Mouse (Mus musculus) adrenal gland (tissue): ENCODE results near the gene Ndufb10.

Source experiments
- intact Hi-C: fragments of 180-260 bp; cut with DNase I; formaldehyde crosslinking; loops from one replicate; pipeline ENCODE4 v1.15.1; 2025
- long read RNA-seq, 2 experiments: library from polyadenylated mRNA; unstranded; transcript quantifications; one replicate each; pipeline ENCODE4 v2.0.0; 2020; ENCODE audit warnings: borderline replicate concordance in 1 of 2; ENCODE audit not compliant: insufficient replicate concordance in 1 of 2

Gene Ndufb10
- long read RNA-seq, experiment 1, transcript Ndufb10-201 (4 exons, 732 nt), result major isoform, 285 of 295 reads
- long read RNA-seq, experiment 1, partial matches to known transcripts, result 0 of 295 reads
- long read RNA-seq, experiment 1, other reads (novel, unspliced or antisense), result 10 of 295 reads
- long read RNA-seq, experiment 2, transcript Ndufb10-201 (4 exons, 732 nt), result major isoform, 454 of 473 reads
- long read RNA-seq, experiment 2, partial matches to known transcripts, result 1 of 473 reads
- long read RNA-seq, experiment 2, other reads (novel, unspliced or antisense), result 17 of 473 reads

GRCm38 (mm10) chr17:24724184-24724583 lies at the start of gene Ndufb10:
Gene Ndufb10, minus strand, starts transcription at chr17:24724478.
- intact Hi-C loops, result no loop called here

- intact Hi-C loops, result no loop called here
Observed at GRCm38 (mm10) chr17:24773241-24773640, 49.0 kb upstream of the Ndufb10 start.

- intact Hi-C loops, result no loop called here
Observed at GRCm38 (mm10) chr17:24769146-24769545, 44.9 kb upstream of the Ndufb10 start.

- intact Hi-C loops, result no loop called here
Observed at GRCm38 (mm10) chr17:24766266-24766875, 42.1 kb upstream of the Ndufb10 start.

- intact Hi-C loops, result no loop called here
Observed at GRCm38 (mm10) chr17:24765016-24765905, 41.0 kb upstream of the Ndufb10 start.

- intact Hi-C loops, result no loop called here
Observed at GRCm38 (mm10) chr17:24761121-24761520, 36.8 kb upstream of the Ndufb10 start.

GRCm38 (mm10) chr17:24757394-24757793 lies 33.1 kb upstream of the Ndufb10 start:
- intact Hi-C loops, result no loop called here

GRCm38 (mm10) chr17:24752415-24753394 lies 28.4 kb upstream of the Ndufb10 start, which contains the start of gene Hs3st6:
Gene Hs3st6, plus strand, starts transcription at chr17:24752988.
- intact Hi-C loops, result no loop called here

- intact Hi-C loops, result no loop called here
Observed at GRCm38 (mm10) chr17:24751528-24751927, 27.2 kb upstream of the Ndufb10 start.

- intact Hi-C loops, result loop anchor here (2.0 kb wide), 1 partner anchor 70 kb away; no protein-coding TSS in a partner anchor
Observed at GRCm38 (mm10) chr17:24746986-24747385, 22.7 kb upstream of the Ndufb10 start.

- intact Hi-C loops, result loop anchor here (2.0 kb wide), 2 partner anchors 71 to 139 kb away; no protein-coding TSS in a partner anchor
Observed at GRCm38 (mm10) chr17:24745526-24746497, 21.5 kb upstream of the Ndufb10 start.

GRCm38 (mm10) chr17:24744381-24744780 lies 20.1 kb upstream of the Ndufb10 start:
- intact Hi-C loops, result loop anchor here (2.0 kb wide), 1 partner anchor 140 kb away; no protein-coding TSS in a partner anchor

- intact Hi-C loops, result loop anchor here (2.0 kb wide), 1 partner anchor 141 kb away; no protein-coding TSS in a partner anchor
Observed at GRCm38 (mm10) chr17:24743896-24744295, 19.6 kb upstream of the Ndufb10 start.

- intact Hi-C loops, result no loop called here
Observed at GRCm38 (mm10) chr17:24742307-24742706, 18.0 kb upstream of the Ndufb10 start.

GRCm38 (mm10) chr17:24739926-24740325 lies 15.6 kb upstream of the Ndufb10 start:
- intact Hi-C loops, result no loop called here

- intact Hi-C loops, result no loop called here
Observed at GRCm38 (mm10) chr17:24738238-24738637, 14.0 kb upstream of the Ndufb10 start.

GRCm38 (mm10) chr17:24737135-24737810 lies 13.0 kb upstream of the Ndufb10 start:
- intact Hi-C loops, result loop anchor here (2.0 kb wide), 1 partner anchor 82 kb away; no protein-coding TSS in a partner anchor

GRCm38 (mm10) chr17:24736330-24737051 lies 12.2 kb upstream of the Ndufb10 start, which contains the start of gene Msrb1:
Gene Msrb1, plus strand, starts transcription at chr17:24736642.
- intact Hi-C loops, result loop anchor here (2.0 kb wide), 1 partner anchor 82 kb away; no protein-coding TSS in a partner anchor
